Mouse (Mus musculus) adrenal gland, postnatal 36 days (tissue): Measurements from ENCODE around the gene Hist3h2a. TPM values are rescaled to one million over a fixed set of nuclear protein-coding genes. Genes with fewer than 3 reads are reported as not detected.

Experiments used
- DNase-seq, 2 experiments: peaks; one replicate each; pipeline ENCODE4 v3.0.0; 2021; ENCODE audit warnings: mixed read lengths in 1 of 2
- total RNA-seq, 2 experiments: library from RNA; stranded (reverse); gene quantifications; 2 replicates each; pipeline ENCODE4 v1.2.3; 2021

Hist3h2a gene
- total RNA-seq, 2 experiments from 2014 or later, result 20.0 to 21.8 TPM

DNA sequence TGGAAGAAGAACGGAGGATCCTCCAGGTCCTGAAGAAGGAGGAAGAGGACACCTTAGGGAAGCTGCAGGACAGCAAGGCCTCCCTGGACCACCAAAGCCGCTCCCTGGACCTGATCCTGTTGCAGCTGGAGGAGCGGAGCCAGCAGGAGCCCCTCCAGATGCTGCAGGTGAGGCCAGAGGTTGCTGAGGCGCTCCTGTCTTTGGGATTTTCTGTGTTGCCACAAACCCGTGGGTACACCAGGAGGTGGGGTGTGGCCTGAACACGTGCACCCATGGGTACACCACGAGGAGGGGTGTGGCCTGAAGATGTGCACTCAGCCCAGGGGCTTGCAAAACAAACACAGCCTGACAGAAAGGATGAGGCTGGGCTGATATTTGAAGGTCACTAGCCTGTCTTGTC lies 14.1 kb downstream of the Hist3h2a start:
- no peak for DNase-seq

DNA sequence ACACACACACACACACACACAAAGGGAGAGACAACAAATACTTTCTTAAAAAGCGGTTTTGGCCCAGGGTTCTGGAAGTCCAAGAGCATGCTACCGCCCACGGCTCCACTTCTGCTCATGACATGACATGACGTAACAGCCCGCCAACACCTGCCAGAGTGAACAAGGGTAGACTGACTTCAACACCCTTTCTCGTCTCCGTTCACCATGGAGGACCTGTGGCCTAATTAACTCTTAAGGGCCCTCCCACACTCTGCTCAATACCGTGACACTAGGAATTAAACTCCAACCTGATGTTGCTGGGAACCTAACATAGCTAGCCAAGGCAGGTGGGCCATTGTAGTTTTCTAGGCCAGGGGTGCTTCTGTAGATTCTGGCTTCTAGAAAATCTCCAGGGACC lies 14.5 kb downstream of the Hist3h2a start:
- DNase-seq, result no peak

DNA sequence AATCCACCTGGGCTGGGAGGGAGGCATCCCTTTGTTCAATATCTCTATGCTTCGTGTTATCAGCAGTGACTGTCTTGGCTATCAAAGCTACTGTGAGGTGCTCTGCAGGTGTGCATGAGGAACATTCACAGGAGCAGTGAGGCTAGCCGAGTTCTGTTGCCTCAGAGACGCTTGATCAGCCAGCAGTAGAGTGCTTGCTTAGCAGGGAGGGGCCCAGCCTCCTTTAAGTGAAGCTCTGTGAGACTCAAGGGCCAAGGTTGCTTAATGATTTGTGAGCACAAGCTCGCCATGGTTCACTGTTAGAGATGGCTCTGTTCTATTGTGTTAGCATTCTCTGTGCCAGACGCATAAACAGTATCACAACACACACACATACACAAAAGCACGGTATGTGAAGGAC lies 15.2 kb downstream of the Hist3h2a start:
- peak in 1 of 2 experiments; percentile 34 for DNase-seq

DNA sequence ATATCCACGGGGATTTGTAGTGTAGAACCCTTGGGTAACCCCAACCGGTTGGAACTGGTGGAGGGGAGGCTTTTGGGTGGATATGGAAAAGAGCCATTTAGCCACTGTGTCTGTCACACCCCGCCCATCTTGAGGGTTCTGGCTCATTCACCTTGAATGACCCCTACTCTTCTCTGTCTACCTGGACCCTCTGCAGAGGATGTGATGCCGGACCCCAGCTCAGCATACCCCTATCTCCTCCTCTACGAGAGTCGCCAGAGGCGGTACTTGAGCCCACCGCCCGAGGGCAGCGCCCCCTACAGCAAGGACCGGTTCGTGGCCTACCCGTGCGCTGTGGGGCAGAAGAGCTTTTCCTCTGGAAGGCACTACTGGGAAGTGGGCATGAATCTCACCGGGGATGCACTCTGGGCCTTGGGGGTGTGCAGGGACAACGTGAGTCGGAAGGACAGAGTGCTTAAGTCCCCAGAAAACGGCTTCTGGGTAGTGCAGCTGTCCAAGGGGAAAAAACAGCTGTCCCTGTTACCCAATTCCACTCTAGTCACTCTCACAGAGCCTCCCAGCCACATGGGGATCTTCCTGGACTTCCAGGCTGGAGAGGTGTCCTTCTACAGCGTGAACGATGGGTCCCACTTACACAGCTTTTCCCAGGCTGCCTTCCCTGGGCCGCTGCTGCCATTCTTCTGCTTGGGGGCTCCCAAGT lies 16.5 kb downstream of the Hist3h2a start:
- DNase-seq, result no peak

DNA sequence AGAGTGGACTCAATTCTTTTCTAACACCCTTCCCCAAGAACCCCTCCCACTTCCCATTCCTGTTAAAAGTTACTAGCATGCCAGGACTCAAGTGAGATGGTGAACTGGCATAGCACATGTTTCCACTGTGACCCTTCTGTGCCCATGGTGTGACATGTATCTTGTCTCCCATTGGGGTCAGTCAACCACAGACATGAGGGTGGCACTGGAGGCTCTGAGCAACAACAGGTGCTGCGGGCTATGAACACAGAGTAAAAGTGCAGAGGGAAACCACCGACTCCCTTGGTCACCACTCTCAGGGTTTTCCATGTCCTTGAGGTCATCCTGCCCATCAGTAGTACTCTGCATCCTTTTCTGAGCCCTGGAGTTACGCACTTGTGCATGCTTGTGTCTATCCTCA lies 17.3 kb downstream of the Hist3h2a start:
- DNase-seq, result no peak

DNA sequence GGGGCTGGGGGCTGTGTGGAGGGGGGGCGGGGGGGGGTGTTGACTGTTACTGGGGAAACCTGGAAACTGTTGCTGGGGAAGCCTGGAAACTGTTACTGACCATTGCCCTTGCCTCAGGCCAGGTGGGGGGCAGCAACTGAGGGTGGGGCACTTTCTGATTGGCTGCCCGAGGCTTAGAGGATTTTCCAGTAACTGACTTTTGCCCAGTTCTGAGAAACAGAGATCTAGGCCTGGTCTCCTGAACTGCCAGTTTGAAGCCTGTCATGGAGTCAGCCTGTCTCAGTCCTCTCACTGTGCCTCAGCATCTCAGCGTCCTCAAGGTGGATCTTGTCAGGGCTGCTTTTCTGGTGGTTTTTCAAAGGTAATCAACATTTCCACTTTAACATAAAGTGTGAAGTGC lies 19.9 kb downstream of the Hist3h2a start:
- no peak for DNase-seq

DNA sequence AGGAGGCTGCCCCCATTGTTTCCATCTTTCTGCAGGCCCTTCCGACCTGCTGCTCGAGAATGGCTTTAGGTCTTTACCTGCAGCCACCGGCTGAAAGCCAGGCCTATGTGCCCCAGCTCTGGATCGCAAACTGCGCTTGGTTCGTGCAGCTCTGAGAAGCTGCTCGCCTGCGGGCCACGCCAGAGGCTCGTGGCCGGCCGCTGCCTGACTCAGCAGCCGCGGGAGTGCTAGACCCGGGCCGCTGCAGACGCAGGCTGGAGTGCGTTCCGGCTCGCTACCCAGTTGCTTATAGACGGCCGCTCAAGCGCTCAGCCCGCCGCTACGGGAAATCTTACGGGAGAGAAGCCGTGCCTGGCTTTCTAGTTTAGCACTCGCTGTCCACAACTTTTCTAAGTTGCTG lies 22.7 kb downstream of the Hist3h2a start:
- peak; percentile 61 to 69 for DNase-seq

DNA sequence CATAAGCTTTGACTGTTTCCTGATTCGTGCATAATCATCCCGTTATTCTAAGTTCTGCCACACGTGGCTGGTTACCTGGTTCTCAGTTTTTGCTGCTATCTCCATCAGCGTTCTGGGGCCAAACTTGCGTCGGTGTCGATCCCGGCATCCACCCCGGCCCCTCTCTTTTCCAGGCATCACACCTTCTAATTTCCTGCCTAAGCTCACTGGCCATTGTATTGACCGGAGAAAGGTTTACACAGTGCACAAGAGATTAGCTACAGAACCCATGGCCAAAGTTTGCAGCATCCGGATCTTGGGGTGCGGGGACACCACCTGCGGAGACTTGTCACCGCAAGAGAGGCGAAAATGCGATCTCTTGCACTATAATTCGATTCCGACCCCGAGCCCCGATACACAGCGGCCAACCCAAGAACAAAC lies 23.1 kb downstream of the Hist3h2a start:
- no peak for DNase-seq

DNA sequence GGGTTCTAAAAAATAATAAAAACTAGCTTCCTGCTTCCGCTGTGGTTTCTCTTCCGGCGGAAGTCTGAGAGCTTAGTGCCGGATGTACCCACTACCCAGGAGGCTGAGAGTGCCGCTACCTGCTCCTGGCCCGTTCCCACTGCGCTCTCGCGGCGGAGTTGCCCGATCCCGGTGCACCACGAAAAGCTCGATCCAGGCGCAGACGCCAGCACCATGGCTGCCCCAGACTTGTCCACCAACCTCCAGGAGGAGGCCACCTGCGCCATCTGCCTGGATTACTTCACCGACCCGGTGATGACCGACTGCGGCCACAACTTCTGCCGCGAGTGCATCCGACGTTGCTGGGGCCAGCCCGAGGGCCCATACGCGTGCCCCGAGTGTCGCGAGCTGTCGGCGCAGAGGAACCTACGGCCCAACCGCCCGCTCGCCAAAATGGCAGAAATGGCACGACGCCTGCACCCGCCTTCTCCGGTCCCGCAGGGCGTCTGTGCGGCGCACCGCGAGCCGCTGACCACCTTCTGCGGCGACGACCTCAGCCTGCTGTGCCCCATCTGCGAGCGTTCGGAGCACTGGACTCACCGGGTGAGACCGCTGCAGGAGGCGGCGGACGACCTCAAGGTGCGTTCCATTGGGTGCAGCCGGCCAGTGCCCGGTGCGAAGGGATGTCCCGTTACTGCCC lies 23.7 kb downstream of the Hist3h2a start, which contains the start of gene Trim11:
Gene Trim11 (plus strand): TSS at position 67 of the 679 bp plus-strand sequence.
- DNase-seq, result peak; percentile 68 to 77

DNA sequence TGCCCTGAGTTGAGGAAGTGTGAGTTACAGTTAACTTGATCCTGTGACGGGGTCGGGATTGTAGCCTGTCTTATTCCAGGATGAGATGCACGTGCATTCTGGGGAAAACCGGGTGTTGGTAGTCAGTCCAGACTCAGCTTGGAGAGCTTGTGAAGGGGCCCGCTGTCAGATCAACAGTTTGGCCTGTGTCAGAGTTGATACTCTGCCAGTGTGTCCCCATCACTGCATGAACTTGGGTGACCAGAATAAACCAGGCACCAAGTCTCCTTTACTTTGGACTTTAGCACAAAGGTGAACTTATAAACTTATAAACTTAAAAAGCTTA lies 24.2 kb downstream of the Hist3h2a start:
- DNase-seq, result no peak

DNA sequence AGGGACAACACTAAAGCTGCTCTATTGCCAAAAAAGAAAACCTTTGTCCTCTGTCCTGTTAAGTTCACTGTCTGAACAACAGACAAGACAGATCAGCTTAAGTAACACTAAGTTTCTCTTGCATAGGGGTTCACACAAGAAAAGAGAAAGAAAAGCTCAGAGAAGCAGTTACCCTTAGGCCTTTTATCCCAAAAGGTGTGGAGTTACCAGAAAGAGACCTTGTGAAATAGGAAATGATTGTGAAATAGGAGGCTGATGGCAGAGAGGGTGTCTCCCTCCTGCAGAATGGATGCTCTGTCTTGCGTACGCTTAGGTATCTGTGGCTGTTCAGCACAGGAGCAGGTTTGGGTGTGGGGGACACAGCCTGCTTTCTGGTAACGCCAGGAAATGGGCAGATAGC lies 24.7 kb downstream of the Hist3h2a start:
- no peak for DNase-seq

DNA sequence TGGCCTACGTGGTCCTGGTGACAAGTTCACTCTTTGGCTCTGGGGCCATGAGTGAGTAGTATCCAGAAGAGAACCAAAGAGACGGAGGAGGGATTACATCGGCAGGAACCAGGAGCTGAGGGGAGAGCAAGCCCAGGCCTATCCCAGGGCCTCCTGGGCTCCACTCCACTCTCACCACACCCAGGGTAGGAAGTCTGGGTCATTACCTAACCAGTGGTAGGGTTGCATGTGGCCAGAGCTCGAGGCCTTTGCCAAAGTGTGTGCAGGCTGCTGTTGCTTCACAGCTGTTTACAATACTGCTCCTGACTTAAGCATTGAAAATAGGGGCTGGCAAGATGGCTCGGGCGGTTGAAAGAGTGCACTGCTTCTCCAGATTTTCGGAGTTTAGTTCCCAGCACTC lies 25.2 kb downstream of the Hist3h2a start:
- peak in 1 of 2 experiments; percentile 25 for DNase-seq

DNA sequence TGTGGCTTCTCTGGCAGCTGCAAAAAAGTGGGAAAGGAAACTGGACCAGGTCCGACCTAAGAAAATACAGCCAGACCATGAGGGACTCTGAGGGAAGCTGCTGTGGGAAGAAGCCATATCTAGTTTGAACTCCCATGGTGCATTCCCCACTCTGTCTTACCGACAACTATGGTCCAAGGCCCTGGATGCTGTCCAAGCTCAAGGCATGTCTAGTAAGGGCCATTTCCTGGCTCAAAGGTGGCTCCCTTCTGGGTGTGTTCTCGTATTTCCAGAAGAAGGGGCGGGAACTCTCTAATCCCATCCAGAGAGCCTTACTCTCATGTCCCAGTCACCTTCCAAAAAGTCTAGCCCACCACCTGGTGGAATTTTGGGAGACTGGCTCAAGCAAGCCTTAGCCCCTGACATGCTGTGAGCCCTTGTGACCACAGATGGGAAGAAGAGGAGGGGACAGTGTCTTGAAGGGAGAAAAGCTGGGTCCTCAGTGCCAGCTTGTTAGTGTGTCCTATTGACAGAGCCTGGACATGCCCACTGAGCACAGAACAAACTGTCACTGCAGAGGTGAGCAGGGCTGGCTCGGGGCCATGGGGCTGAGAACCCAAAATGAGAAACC lies 26.0 kb downstream of the Hist3h2a start:
- DNase-seq, result peak; percentile 42 to 54

DNA sequence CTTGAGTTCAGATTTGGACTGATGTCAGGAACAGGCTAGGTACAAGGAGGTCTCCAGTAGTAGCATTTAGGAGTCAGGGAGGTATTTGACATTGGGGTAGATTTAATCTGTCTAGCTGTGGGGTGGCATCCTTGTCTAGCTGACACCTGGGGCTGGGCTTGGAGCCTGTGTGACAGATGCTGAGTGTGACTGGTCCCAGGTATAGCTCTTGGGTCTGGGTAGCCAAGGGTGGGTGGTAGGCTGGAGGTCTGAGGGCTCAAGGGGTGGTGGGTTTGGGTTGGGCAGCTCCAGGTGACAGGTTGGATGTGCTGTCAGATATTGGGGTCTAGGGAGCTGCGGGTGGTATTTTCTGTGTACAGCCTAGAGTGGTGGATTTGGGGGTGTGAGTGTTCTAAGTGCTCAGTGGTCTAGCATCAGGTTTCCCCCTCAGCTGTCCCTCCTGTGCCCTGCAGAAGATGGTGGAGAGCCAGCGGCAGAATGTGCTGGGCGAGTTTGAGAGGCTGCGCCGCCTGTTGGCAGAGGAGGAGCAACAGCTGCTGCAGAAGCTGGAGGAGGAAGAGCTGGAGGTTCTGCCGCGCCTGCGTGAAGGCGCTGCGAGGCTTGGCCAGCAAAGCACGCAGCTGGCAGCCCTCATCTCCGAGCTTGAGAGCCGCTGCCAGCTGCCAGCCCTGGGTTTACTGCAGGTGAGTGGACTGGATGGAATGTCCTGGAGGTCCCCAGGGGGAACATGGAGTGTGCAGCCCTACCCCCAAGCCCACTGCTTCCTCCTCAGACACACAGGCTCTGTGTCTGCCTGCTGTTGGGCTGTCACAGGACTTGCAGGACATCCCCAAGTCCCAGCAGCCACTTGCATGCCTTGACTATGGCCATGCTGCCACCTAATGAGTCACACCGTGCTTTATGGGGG lies 27.3 kb downstream of the Hist3h2a start:
- peak; percentile 50 to 77 for DNase-seq

DNA sequence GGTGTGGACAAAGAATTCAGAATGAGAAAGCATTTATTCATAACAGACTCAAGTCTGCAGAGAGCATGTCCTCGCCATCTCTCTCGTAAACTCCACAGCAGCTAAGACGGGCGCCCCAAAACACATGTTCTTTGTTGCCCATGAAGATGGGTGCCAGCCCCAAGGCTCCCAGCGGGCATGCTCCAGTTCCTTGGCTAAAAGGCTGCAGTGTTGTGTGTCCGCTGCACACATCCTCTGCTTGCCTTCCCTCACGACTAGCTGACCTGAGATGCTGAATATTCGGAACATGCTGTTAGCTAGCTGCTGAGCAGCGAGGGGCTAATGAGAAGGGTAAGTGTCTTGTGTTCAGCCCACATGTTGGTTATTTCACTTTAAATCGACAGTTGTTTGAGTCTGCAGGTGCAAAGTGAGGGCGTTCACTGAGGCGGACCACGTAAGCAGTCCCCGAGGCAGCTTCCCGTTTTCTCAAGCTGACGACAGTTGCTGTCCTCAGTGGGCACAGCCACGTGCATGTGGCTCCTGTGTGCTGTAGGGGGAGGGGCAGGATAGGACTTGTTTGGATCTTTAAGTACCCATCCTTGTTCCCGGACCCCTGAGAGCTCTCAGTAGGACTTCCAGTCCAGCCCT lies 28.1 kb downstream of the Hist3h2a start:
- no peak for DNase-seq

DNA sequence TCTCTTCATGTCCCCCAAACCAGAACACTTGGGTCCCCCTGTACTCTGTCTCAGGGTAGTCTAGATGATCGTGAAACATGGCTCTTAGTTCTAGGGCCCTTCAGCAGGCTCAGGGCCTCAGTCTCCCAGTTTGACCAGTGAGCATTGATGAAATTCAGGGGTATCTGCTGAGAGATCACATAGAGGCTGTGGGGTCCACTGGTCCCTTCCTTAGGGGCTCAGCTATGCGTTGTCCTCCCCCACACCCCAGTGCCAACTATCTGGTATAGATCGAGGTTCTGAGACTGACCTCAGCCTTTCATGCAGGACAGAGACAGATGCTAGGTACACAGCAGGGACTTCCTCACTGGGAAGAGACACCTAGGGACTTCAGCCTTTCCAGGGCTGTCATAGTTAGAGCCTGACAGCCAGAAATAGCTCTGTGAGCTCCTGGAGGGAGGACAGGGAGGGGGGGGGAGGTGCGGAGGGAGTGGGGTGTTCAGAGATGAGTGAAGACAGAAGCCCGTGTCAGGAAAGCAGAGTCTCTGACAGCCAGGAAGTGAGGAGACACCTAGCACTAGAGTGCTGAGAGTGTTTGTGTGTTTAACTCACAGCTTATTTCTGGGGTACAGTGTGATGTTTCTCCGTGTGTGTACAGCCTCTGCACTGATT lies 29.3 kb downstream of the Hist3h2a start:
- DNase-seq, result no peak

DNA sequence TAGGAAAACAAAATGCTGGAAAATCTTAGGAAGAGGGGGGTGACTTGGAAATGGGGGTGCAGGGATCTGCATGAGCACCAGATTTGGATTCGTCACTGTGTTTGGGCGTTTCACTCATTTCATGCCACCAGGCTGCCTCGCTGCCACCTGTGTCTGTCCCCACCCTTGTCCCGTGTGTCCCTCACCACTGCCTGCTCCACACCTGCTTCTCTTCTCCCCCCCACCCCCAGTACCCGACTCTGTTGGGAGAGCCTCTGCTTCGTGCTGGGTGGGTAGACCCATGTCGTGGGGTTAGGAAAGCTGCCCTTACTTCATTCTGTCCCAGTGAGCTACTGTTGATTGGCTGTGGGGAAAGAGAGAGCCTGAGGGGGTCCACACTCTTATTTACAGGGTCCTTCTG lies 30.2 kb downstream of the Hist3h2a start:
- DNase-seq, result no peak

DNA sequence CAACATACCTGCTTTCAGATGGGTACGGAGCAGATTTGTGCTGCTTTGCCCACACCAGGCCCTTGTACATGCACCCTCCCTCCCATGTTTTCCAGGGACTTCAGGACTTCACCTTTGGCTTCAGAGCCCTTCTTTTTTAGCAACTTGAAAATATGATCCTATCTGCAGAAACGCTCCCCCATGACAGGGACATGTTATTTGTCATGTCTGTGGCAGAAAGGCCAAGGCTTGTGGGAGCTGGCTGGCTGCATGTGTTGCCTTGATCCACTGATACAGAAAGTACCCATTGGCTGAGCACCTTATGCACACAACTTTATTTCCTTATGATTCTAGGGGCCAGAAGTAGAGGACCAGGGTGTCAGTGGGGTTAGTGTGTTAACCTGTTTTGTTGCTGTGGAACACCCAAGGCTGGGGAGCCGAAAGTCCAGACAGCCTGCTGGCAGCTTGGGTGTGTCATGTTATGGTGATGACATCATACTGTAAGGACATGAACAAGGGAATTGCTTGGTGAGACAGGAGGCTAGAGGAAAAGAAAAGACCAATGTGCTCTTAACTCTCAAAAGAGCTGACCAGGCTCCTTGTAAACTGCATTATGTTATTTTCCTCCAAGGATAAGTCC lies 30.9 kb downstream of the Hist3h2a start:
- DNase-seq, result peak in 1 of 2 experiments; percentile 67

DNA sequence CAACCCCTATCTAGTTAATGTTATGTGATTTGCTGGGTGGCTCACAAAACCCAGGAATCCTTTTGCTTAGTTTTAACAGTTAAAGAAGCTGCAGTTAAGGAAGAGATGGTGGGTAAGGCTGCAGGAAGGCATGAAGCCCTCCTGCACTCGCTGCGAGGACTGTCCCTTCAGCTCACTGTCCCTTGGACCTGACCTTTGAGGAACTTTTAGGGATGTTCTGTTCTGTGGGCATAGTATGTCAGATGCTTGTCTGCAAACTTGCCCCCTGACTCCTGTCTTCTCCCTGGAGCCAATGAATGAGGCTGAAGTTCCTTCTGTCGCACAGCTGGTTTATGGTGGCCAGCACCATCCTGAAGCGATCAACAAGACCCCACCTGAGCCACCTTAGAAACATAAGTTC lies 34.7 kb downstream of the Hist3h2a start:
- no peak for DNase-seq

DNA sequence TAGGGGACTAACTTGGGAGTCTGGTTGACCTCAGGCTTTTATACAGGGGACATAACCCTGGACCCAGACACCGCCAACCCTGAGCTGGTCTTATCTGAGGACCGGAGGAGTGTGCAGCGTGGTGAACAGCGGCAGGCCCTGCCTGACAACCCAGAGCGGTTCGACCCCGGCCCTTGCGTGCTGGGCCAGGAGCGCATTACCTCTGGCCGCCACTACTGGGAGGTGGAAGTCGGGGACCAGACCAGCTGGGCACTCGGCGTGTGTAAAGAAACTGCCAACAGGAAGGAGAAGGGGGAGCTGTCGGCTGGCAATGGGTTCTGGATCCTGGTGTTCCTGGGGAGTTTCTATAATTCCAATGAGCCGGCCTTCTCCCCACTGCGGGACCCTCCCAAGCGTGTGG lies 35.7 kb downstream of the Hist3h2a start:
- no peak for DNase-seq

DNA sequence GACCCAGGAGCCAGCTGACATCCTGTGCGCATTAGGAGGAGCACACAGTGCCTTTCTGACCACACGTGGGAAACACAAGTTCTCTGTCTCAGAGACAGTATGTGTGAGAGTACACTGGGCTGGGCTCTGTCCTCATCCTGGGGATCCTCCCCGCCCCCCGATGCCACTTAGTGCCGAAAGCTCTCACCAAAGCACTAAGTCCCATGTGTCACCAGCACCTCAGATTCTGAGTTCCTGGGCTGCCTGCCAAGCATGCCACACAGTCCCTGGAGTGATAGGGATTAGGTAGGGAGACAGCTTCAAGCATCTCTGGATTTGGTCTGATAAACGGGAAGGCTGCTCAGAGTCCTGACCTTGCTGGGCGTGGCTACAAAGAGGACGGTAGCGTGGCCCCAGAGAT lies 36.3 kb downstream of the Hist3h2a start:
- peak in 1 of 2 experiments; percentile 51 for DNase-seq
